25 mouse cellular contexts compared by ENCODE assay signal in the genomic region with DNA sequence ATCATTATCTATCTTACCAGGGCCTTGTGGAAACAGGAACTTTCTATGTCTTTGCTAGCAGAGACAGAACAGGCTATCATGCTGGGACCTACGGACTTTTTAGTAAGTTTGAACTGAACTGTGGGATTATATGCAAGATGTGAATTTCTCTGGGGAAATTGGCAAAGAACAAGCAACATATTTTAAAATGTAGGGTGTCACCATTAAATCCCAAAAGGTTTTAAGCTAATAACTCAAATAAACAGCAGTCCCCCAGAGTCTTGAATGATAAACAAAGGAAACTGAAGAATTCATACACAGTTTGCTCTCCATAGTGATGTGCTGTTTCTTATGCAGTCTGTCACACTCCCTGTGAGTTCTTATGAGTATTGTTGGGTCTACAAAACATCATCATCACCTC. TPM values are rescaled to one million over a fixed set of nuclear protein-coding genes. Genes with fewer than 3 reads are reported as not detected.
"Had no signal": no experiment of that assay in that cellular context is flagged by ENCODE, and none has a peak within 500 bp of the region (broad histone marks: within the 10 kb centered on the region; RNA-seq: fewer than 3 reads in every experiment).

A gene (minus strand): TSS at position 101 of the 400 bp plus-strand sequence.

- H3K36me3 ChIP-seq: neural tube, embryonic 13.5 days; neural tube, embryonic 15.5 days; stomach, embryonic 15.5 days had no signal

- H3K4me3 ChIP-seq: neural tube, embryonic 13.5 days; neural tube, embryonic 15.5 days; stomach, embryonic 15.5 days had no signal

- H3K9ac ChIP-seq: neural tube, embryonic 13.5 days; neural tube, embryonic 15.5 days; stomach, embryonic 15.5 days had no signal

- H3K9me3 ChIP-seq: neural tube, embryonic 13.5 days; neural tube, embryonic 15.5 days; stomach, embryonic 15.5 days had no signal

- DNase-seq: retina, postnatal 1 day; right cerebral cortex, adult 18-20 months; right cerebral cortex, postnatal 14 days; right cerebral cortex, postnatal 25 days; right cerebral cortex, postnatal 4 days; spleen, adult 18-20 months; thymus, adult 18-20 months; thymus, adult 2 months; thymus, postnatal 14 days; thymus, postnatal 25 days; thymus, postnatal 36 days; thymus, postnatal 4 days had no signal

- H3K27me3 ChIP-seq: neural tube, embryonic 13.5 days; neural tube, embryonic 15.5 days; stomach, embryonic 15.5 days had no signal

- H3K4me1 ChIP-seq: neural tube, embryonic 13.5 days; neural tube, embryonic 15.5 days; stomach, embryonic 15.5 days had no signal

- H3K27ac ChIP-seq: neural tube, embryonic 13.5 days; neural tube, embryonic 15.5 days; stomach, embryonic 15.5 days; stomach, postnatal 0 days had no signal

- H3K4me2 ChIP-seq: neural tube, embryonic 13.5 days; neural tube, embryonic 15.5 days; stomach, embryonic 15.5 days had no signal

RNA-seq across cellular contexts. Expression of the gene that starts here (rescaled TPM):
- total RNA-seq: neutrophil, adult 5-6 weeks had no signal
- polyA plus RNA-seq: neural tube, embryonic 14.5 days; neural tube, embryonic 15.5 days; small intestine, adult 2 months; spleen, adult 2 months; stomach, embryonic 14.5 days; stomach, embryonic 15.5 days; stomach, embryonic 16.5 days; stomach, postnatal 0 days; testis, adult 2 months; thymus, adult 2 months; thymus, postnatal 0 days; urinary bladder, adult 2 months had no signal
